Mouse (Mus musculus): ENCODE data around the gene Nos1ap. TPM values are rescaled to one million over a fixed set of nuclear protein-coding genes. Genes with fewer than 3 reads are reported as not detected.
A peak's percentile ranks its signal among the peaks of the same experiment; 100 is the strongest.

Nos1ap gene
- polyA plus RNA-seq, 1 experiment from 2014 or later = 13.0 TPM

- Histone ChIP-seq H3K27me3 (ENCODE audit: control insufficient read depth, insufficient read depth, low read length) (no peaks in the 10 kb centered on the region), H3K27ac (replicated peaks; ENCODE audit: low read depth, low read length) (no peak overlapping the region), H3K9me3 (ENCODE audit: control insufficient read depth, low read length) (no peaks in the 10 kb centered on the region), H3K36me3 (ENCODE audit: control insufficient read depth, insufficient read depth, low read length) (no peaks in the 10 kb centered on the region), H3K4me2 (ENCODE audit: low read length) (no peak overlapping the region), H3K4me1 (ENCODE audit: control insufficient read depth, insufficient read depth, low read length) (no peaks in the 10 kb centered on the region), H3K4me3 (replicated peaks; ENCODE audit: low read depth, low read length) (no peak overlapping the region), H3K9ac (replicated peaks; ENCODE audit: low read length) (no peak overlapping the region)
- WGBS = 67% methylated on average over 3 of the region's 3 CpGs
- no peak for DNase-seq
- no peak for ATAC-seq (ENCODE audit: low FRiP score, low TSS enrichment)
Observed at GRCm38 (mm10) chr1:170510595-170511240, 78.9 kb downstream of the Nos1ap start.

DNA sequence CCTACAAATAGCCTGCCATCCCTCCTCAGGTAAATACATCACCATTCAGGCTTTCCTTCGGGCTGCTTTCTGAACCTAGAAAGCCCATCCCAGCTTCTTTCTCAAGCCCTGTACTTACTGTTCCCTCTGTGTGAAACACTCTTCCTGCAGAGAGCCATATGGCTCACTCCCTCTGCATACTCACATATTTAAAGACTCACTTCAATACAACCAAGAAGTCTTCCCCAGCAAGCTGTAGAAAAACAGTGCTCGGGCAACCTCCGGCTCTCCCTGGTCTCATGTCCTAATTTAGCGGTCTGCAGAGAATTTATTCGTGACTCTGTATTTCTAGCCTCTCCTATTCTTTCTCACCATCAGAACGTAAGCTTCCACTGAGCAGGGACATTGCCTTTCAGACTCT is 83.4 kb downstream of the Nos1ap start:
- Histone ChIP-seq H3K27me3 (ENCODE audit: control insufficient read depth, insufficient read depth, low read length) (no peaks in the 10 kb centered on the region), H3K36me3 (ENCODE audit: control insufficient read depth, insufficient read depth, low read length) (no peaks in the 10 kb centered on the region), H3K4me1 (ENCODE audit: control insufficient read depth, insufficient read depth, low read length) (peaks cover 11% of the 10 kb centered on the region), H3K27ac (replicated peaks; ENCODE audit: low read depth, low read length) (no peak overlapping the region), H3K4me2 (ENCODE audit: low read length) (no peak overlapping the region), H3K9ac (replicated peaks; ENCODE audit: low read length) (no peak overlapping the region), H3K4me3 (replicated peaks; ENCODE audit: low read depth, low read length) (no peak overlapping the region), H3K9me3 (ENCODE audit: control insufficient read depth, low read length) (no peaks in the 10 kb centered on the region)
- WGBS = 76% methylated on average over 6 of the region's 6 CpGs
- ATAC-seq (ENCODE audit: low FRiP score, low TSS enrichment) = no peak
- DNase-seq = no peak

GRCm38 (mm10) chr1:170505107-170505506 is 84.6 kb downstream of the Nos1ap start:
- DNase-seq (no peak), ATAC-seq (ENCODE audit: low FRiP score, low TSS enrichment) (no peak)
- no peak overlapping the region for H3K4me3 ChIP-seq (replicated peaks; ENCODE audit: low read depth, low read length)
- H3K9me3 ChIP-seq (ENCODE audit: control insufficient read depth, low read length) = no peaks in the 10 kb centered on the region
- no peaks in the 10 kb centered on the region for H3K36me3 ChIP-seq (ENCODE audit: control insufficient read depth, insufficient read depth, low read length)
- no peaks in the 10 kb centered on the region for H3K27me3 ChIP-seq (ENCODE audit: control insufficient read depth, insufficient read depth, low read length)
- no peak overlapping the region for H3K9ac ChIP-seq (replicated peaks; ENCODE audit: low read length)
- no peak overlapping the region for H3K4me2 ChIP-seq (ENCODE audit: low read length)
- WGBS = 86% methylated on average over 3 of the region's 3 CpGs
- peaks cover 11% of the 10 kb centered on the region for H3K4me1 ChIP-seq (ENCODE audit: control insufficient read depth, insufficient read depth, low read length)
- no peak overlapping the region for H3K27ac ChIP-seq (replicated peaks; ENCODE audit: low read depth, low read length)

DNA sequence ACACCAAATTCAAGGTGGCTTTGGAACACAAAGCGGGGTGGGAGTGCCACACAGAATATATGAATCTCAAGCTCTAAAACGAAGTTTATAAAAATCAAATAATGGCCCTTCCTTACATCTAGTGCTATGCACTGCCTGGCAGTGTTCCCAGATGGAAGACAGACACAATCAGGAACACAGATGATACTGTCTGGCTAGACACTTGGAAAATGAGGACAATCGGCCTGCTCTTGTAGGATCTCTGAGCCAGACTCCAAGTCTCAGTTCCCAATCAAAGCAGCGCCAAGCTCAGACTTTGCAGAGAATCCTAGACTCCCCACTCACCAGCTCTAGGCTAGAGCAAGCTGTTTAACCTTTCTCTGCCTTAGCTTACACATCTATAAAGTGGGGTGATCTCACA is 85.3 kb downstream of the Nos1ap start:
- no peak overlapping the region for H3K27ac ChIP-seq (replicated peaks; ENCODE audit: low read depth, low read length)
- H3K9me3 ChIP-seq (ENCODE audit: control insufficient read depth, low read length) = no peaks in the 10 kb centered on the region
- no peak overlapping the region for H3K4me2 ChIP-seq (ENCODE audit: low read length)
- H3K36me3 ChIP-seq (ENCODE audit: control insufficient read depth, insufficient read depth, low read length) = no peaks in the 10 kb centered on the region
- H3K4me3 ChIP-seq (replicated peaks; ENCODE audit: low read depth, low read length) = no peak overlapping the region
- no peak overlapping the region for H3K9ac ChIP-seq (replicated peaks; ENCODE audit: low read length)
- H3K27me3 ChIP-seq (ENCODE audit: control insufficient read depth, insufficient read depth, low read length) = no peaks in the 10 kb centered on the region
- ATAC-seq (ENCODE audit: low FRiP score, low TSS enrichment) (no peak), DNase-seq (no peak)
- peaks cover 11% of the 10 kb centered on the region for H3K4me1 ChIP-seq (ENCODE audit: control insufficient read depth, insufficient read depth, low read length)
- 90% methylated on average over 4 of the region's 4 CpGs for WGBS

DNA sequence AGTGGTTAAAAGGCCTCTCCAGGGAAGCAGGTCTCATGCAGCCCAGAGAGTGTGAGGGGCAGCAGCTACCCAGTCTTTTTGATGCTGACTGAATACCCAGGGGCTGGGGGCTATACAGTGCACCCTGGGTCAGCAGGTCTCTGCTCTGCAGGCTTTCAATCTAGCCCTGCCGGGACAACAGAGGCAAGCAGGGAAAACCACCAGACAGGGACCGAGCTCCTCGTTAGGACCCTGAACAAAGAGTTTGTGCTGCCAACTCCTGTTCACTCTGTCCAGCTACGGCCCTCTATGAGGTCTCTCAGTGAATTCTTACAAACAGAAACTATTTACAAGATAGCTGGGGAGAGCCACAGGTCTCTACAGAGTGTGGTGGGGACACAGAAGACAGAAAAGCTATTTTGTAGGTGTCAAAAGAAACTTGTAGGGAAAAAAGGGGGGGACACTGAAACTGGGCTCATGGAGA is 86.4 kb downstream of the Nos1ap start:
- WGBS = 37% methylated on average over 4 of the region's 4 CpGs
- no peak for DNase-seq
- peaks cover 11% of the 10 kb centered on the region for H3K4me1 ChIP-seq (ENCODE audit: control insufficient read depth, insufficient read depth, low read length)
- no peaks in the 10 kb centered on the region for H3K27me3 ChIP-seq (ENCODE audit: control insufficient read depth, insufficient read depth, low read length)
- no peaks in the 10 kb centered on the region for H3K9me3 ChIP-seq (ENCODE audit: control insufficient read depth, low read length)
- H3K36me3 ChIP-seq (ENCODE audit: control insufficient read depth, insufficient read depth, low read length) = no peaks in the 10 kb centered on the region
- no peak overlapping the region for H3K4me2 ChIP-seq (ENCODE audit: low read length)
- ATAC-seq (ENCODE audit: low FRiP score, low TSS enrichment) = no peak
- H3K27ac ChIP-seq (replicated peaks; ENCODE audit: low read depth, low read length) = 0 out of 2 replicates have a peak overlapping the region, but pooled peaks have one; percentile 5
- no peak overlapping the region for H3K9ac ChIP-seq (replicated peaks; ENCODE audit: low read length)
- H3K4me3 ChIP-seq (replicated peaks; ENCODE audit: low read depth, low read length) = no peak overlapping the region

- Histone ChIP-seq H3K9me3 (ENCODE audit: control insufficient read depth, low read length) (no peaks in the 10 kb centered on the region), H3K27me3 (ENCODE audit: control insufficient read depth, insufficient read depth, low read length) (no peaks in the 10 kb centered on the region), H3K4me2 (ENCODE audit: low read length) (no peak overlapping the region), H3K27ac (replicated peaks; ENCODE audit: low read depth, low read length) (peak overlapping the region; percentile 5; the same call in 1 of the 2 replicates), H3K9ac (replicated peaks; ENCODE audit: low read length) (no peak overlapping the region), H3K4me3 (replicated peaks; ENCODE audit: low read depth, low read length) (no peak overlapping the region), H3K36me3 (ENCODE audit: control insufficient read depth, insufficient read depth, low read length) (no peaks in the 10 kb centered on the region), H3K4me1 (ENCODE audit: control insufficient read depth, insufficient read depth, low read length) (peaks cover 11% of the 10 kb centered on the region)
- 27% methylated on average over 11 of the region's 11 CpGs for WGBS
- DNase-seq (peak; percentile 58), ATAC-seq (ENCODE audit: low FRiP score, low TSS enrichment) (no peak)
Observed at GRCm38 (mm10) chr1:170502491-170503276, 87.0 kb downstream of the Nos1ap start.

- no peaks in the 10 kb centered on the region for H3K27me3 ChIP-seq (ENCODE audit: control insufficient read depth, insufficient read depth, low read length)
- H3K4me1 ChIP-seq (ENCODE audit: control insufficient read depth, insufficient read depth, low read length) = peaks cover 11% of the 10 kb centered on the region
- no peak overlapping the region for H3K4me3 ChIP-seq (replicated peaks; ENCODE audit: low read depth, low read length)
- ATAC-seq (ENCODE audit: low FRiP score, low TSS enrichment) (no peak), DNase-seq (no peak)
- H3K4me2 ChIP-seq (ENCODE audit: low read length) = no peak overlapping the region
- H3K9me3 ChIP-seq (ENCODE audit: control insufficient read depth, low read length) = no peaks in the 10 kb centered on the region
- H3K27ac ChIP-seq (replicated peaks; ENCODE audit: low read depth, low read length) = no peak overlapping the region
- no peaks in the 10 kb centered on the region for H3K36me3 ChIP-seq (ENCODE audit: control insufficient read depth, insufficient read depth, low read length)
- H3K9ac ChIP-seq (replicated peaks; ENCODE audit: low read length) = no peak overlapping the region
- whole genome bisulfite sequencing = 97% methylated on average over 1 of the region's 1 CpGs
Observed at GRCm38 (mm10) chr1:170501970-170502369, 87.7 kb downstream of the Nos1ap start.

DNA sequence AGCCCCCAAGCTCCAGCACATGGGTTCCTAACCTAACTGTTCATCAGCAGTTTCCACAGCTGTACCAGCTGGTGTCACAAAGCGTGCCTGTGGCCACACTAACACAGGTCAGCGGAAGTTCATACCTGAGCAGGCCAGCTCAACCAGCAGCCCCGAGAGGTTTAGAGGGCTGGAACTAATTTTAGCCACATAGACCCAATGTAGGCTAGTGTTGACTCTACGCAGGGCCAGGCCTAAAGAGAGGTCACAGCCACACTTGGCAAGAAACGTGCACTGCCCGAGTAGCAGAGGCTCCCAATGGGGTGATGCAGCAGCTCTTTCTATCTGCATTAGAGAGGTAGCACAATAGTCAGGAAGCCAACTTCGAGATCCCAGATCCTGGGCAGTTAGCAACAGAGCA is 88.1 kb downstream of the Nos1ap start:
- Histone ChIP-seq H3K27ac (replicated peaks; ENCODE audit: low read depth, low read length) (no peak overlapping the region), H3K9ac (replicated peaks; ENCODE audit: low read length) (no peak overlapping the region), H3K9me3 (ENCODE audit: control insufficient read depth, low read length) (no peaks in the 10 kb centered on the region), H3K4me1 (ENCODE audit: control insufficient read depth, insufficient read depth, low read length) (peaks cover 11% of the 10 kb centered on the region), H3K27me3 (ENCODE audit: control insufficient read depth, insufficient read depth, low read length) (no peaks in the 10 kb centered on the region), H3K4me3 (replicated peaks; ENCODE audit: low read depth, low read length) (no peak overlapping the region), H3K36me3 (ENCODE audit: control insufficient read depth, insufficient read depth, low read length) (no peaks in the 10 kb centered on the region), H3K4me2 (ENCODE audit: low read length) (no peak overlapping the region)
- WGBS = 91% methylated on average over 7 of the region's 7 CpGs
- ATAC-seq (ENCODE audit: low FRiP score, low TSS enrichment) (no peak), DNase-seq (no peak)

DNA sequence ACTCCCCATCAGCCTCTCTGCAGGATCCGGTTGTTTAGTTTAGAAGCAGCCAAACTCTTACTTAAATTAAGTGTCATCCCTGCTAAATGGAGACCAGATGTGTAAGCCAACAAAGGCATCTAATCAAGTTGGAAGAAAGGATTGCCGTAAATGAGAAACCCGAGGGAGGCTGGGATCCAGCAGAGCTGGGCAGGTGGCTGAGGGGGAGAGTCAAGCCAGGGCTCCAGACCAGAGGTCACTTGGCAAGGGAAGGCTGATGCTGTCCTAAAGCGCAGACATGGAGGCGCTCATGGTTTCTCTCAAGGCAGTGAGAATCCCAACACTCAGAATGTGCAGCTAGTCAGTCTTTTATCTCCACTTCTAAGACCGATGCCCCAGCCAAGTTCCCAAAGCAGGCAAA is 89.8 kb downstream of the Nos1ap start:
- Histone ChIP-seq H3K4me2 (ENCODE audit: low read length) (no peak overlapping the region), H3K9ac (replicated peaks; ENCODE audit: low read length) (no peak overlapping the region), H3K36me3 (ENCODE audit: control insufficient read depth, insufficient read depth, low read length) (no peaks in the 10 kb centered on the region), H3K9me3 (ENCODE audit: control insufficient read depth, low read length) (no peaks in the 10 kb centered on the region), H3K27ac (replicated peaks; ENCODE audit: low read depth, low read length) (no peak overlapping the region), H3K27me3 (ENCODE audit: control insufficient read depth, insufficient read depth, low read length) (no peaks in the 10 kb centered on the region), H3K4me3 (replicated peaks; ENCODE audit: low read depth, low read length) (no peak overlapping the region), H3K4me1 (ENCODE audit: control insufficient read depth, insufficient read depth, low read length) (peaks cover 11% of the 10 kb centered on the region)
- WGBS = 72% methylated on average over 6 of the region's 6 CpGs
- DNase-seq = no peak
- no peak for ATAC-seq (ENCODE audit: low FRiP score, low TSS enrichment)
